ENCODE assay signal across 9 mouse cellular contexts in the genomic region with DNA sequence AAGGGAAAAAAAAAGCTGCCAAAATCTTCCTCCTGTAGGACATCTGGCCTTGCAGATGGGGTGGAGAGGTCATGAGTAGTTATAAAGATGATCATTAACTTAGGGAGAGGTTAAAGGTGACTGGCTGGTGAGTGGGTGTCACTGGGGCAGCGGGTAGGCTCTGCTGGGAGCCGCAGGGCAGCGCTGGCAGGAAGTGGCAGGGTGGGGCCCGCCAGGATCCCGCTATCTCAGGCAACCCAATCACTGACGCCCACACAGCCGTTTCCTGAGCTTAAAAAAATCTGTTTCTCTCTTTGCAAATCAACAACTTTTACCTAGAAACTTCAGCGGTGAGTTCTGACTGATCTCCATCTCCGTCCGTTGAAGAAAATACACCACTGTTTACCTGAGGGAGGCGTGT. TPM values are rescaled to one million over a fixed set of nuclear protein-coding genes. Genes with fewer than 3 reads are reported as not detected.
DNase-seq lines count a peak whose midpoint lies in the region; ATAC-seq lines count a peak whose summit lies in the region.
"Had no signal": no experiment of that assay in that cellular context is flagged by ENCODE, and none has a peak within 500 bp of the region (broad histone marks: within the 10 kb centered on the region; RNA-seq: fewer than 3 reads in every experiment).

No protein-coding gene starts in this region.

- peak overlapping the region; percentile 70 for H3K27ac ChIP-seq in heart, embryonic 12.5 days (ENCODE audit: poor library complexity, severe bottlenecking)
- H3K27ac ChIP-seq in midbrain, embryonic 16.5 days (ENCODE audit: low read length), result no peak overlapping the region
- H3K27ac ChIP-seq: embryonic facial prominence, embryonic 13.5 days; midbrain, embryonic 12.5 days had no signal

- H3K27me3 ChIP-seq in heart, embryonic 12.5 days (replicated peaks), result no peaks in the 10 kb centered on the region
- H3K27me3 ChIP-seq in midbrain, embryonic 16.5 days (ENCODE audit: control insufficient read depth, insufficient read depth, low read depth, low read length), result no peaks in the 10 kb centered on the region
- H3K27me3 ChIP-seq: embryonic facial prominence, embryonic 13.5 days; midbrain, embryonic 12.5 days had no signal

- peak; percentile 21 for DNase-seq in adrenal gland, postnatal 25 days
- DNase-seq in liver, result peak; percentile 61
- peak; percentile 50 for DNase-seq in skeletal muscle tissue, adult 2 months (ENCODE audit: low read depth, low spot score)
- DNase-seq in layer of hippocampus, postnatal 25 days (ENCODE audit: extremely low spot score in 1 of 2, low spot score in 1 of 2), result no peak
- no peak for DNase-seq in urinary bladder, postnatal 10 days (ENCODE audit: low spot score)

- no peak overlapping the region for H3K9ac ChIP-seq in heart, embryonic 12.5 days
- no peak overlapping the region for H3K9ac ChIP-seq in midbrain, embryonic 16.5 days (ENCODE audit: low read depth, low read length)
- H3K9ac ChIP-seq: midbrain, embryonic 12.5 days had no signal

- H3K4me2 ChIP-seq in heart, embryonic 12.5 days, result no peak overlapping the region
- H3K4me2 ChIP-seq in midbrain, embryonic 16.5 days (ENCODE audit: low read length), result no peak overlapping the region
- H3K4me2 ChIP-seq: embryonic facial prominence, embryonic 13.5 days; midbrain, embryonic 12.5 days had no signal

- H3K9me3 ChIP-seq in heart, embryonic 12.5 days (replicated peaks), result no peaks in the 10 kb centered on the region
- no peaks in the 10 kb centered on the region for H3K9me3 ChIP-seq in midbrain, embryonic 16.5 days (replicated peaks; ENCODE audit: control insufficient read depth, low read length, poor library complexity, severe bottlenecking)
- H3K9me3 ChIP-seq: embryonic facial prominence, embryonic 13.5 days; midbrain, embryonic 12.5 days had no signal

- no peak overlapping the region for H3K4me3 ChIP-seq in heart, embryonic 12.5 days
- H3K4me3 ChIP-seq in midbrain, embryonic 16.5 days (ENCODE audit: low read depth, low read length), result no peak overlapping the region
- H3K4me3 ChIP-seq: embryonic facial prominence, embryonic 13.5 days; midbrain, embryonic 12.5 days had no signal

- H3K4me1 ChIP-seq in heart, embryonic 12.5 days (replicated peaks), result peaks cover 45% of the 10 kb centered on the region
- no peaks in the 10 kb centered on the region for H3K4me1 ChIP-seq in midbrain, embryonic 16.5 days (ENCODE audit: control insufficient read depth, insufficient read depth, low read length)
- H3K4me1 ChIP-seq: embryonic facial prominence, embryonic 13.5 days; midbrain, embryonic 12.5 days had no signal

- ATAC-seq in heart, embryonic 12.5 days (ENCODE audit: insufficient number of reproducible peaks, low FRiP score), result peak; percentile 53; the same call in 1 of the 2 replicates
- no peak for ATAC-seq in midbrain, embryonic 16.5 days

- WGBS in heart, embryonic 12.5 days, result 53% methylated on average over 11 of the region's 11 CpGs
- WGBS in midbrain, embryonic 16.5 days, result 86% methylated on average over 11 of the region's 11 CpGs

- H3K36me3 ChIP-seq in heart, embryonic 12.5 days, result peaks cover 51% of the 10 kb centered on the region
- H3K36me3 ChIP-seq in midbrain, embryonic 16.5 days (ENCODE audit: control insufficient read depth, insufficient read depth, low read length), result peaks cover 19% of the 10 kb centered on the region

RNA-seq across cellular contexts. Expression of gene Klf2, which starts 35.4 kb away (rescaled TPM):
- 37.5 and 38.2 TPM in 2 replicates for total RNA-seq in adrenal gland, postnatal 25 days (2021)
- polyA plus RNA-seq in heart, embryonic 12.5 days (2016; fragmentation: Nextera tagmentation; extraction: Ambion mirVana), result 28.1 and 31.6 TPM in 2 replicates
- total RNA-seq in layer of hippocampus, postnatal 25 days (2021), result 10 to 100 TPM; 14.3 to 18.0 TPM
- polyA plus RNA-seq in midbrain, embryonic 16.5 days (2015; fragmentation: Nextera tagmentation; extraction: Ambion mirVana), result 3.6 and 4.0 TPM in 2 replicates

RNA-seq across cellular contexts. Expression of gene Gm10282, which starts 49.2 kb away (rescaled TPM):
- 19.3 and 27.3 TPM in 2 replicates for total RNA-seq in adrenal gland, postnatal 25 days (2021)
- polyA plus RNA-seq in heart, embryonic 12.5 days (2016; fragmentation: Nextera tagmentation; extraction: Ambion mirVana), result 17.1 and 19.9 TPM in 2 replicates
- total RNA-seq in layer of hippocampus, postnatal 25 days (2021), result 1 to 10 TPM; 6.6 to 7.9 TPM
- 9.7 and 11.3 TPM in 2 replicates for polyA plus RNA-seq in midbrain, embryonic 16.5 days (2015; fragmentation: Nextera tagmentation; extraction: Ambion mirVana)

Comparison
In these comparisons a context has a peak if more than half of its experiments do, and no peak if none do; other contexts are left out.
1. DNase-seq: peak in adrenal gland, postnatal 25 days (single experiment), liver (single experiment) and skeletal muscle tissue, adult 2 months (single experiment); none in layer of hippocampus, postnatal 25 days (0 of 2) and urinary bladder, postnatal 10 days (single experiment).